Mouse (Mus musculus) G1E-ER4 (cell line): ENCODE measurements around the gene Hipk2. TPM values are rescaled to one million over a fixed set of nuclear protein-coding genes. Genes with fewer than 3 reads are reported as not detected.

Experiments
- GATA1 ChIP-seq: IDR thresholded peaks from one replicate; pipeline ENCODE4 v1.8.0; 2012; ENCODE audit warnings: low read length, inconsistent platforms
- polyA plus RNA-seq: library from polyadenylated mRNA; stranded (reverse); fragments of >175 nt; gene quantifications from 2 replicates; pipeline ENCODE4 v1.2.3, GENCODE M21; 2012

The Hipk2 gene
- polyA plus RNA-seq, 1 experiment, result 40.6 TPM

- no peak for TF ChIP-seq GATA1
Measured at GRCm38 (mm10) chr6:38662714-38663615, 213.0 kb downstream of the Hipk2 start, which contains the start of gene Clec2l. TSS of gene Clec2l (plus strand) at chr6:38663069.

DNA sequence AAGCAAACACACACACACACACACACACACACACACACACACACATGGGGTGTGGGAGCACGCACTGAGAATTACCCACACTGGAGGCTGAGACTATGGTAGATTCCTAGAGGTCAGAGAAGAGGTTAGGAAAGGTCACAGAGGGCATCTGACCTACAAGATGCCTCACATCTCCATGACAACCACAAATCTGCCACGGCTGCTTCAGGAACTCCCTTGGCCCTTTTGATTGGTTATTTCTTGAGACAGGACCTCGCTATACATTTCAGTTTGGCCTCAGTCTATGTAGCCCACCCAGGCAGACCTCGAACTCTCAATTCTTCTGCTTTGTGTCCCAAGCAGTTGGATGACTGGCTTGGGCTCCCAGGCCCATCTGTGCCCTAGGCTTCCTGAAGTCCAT lies 214.3 kb downstream of the Hipk2 start:
- TF ChIP-seq GATA1, result no peak

DNA sequence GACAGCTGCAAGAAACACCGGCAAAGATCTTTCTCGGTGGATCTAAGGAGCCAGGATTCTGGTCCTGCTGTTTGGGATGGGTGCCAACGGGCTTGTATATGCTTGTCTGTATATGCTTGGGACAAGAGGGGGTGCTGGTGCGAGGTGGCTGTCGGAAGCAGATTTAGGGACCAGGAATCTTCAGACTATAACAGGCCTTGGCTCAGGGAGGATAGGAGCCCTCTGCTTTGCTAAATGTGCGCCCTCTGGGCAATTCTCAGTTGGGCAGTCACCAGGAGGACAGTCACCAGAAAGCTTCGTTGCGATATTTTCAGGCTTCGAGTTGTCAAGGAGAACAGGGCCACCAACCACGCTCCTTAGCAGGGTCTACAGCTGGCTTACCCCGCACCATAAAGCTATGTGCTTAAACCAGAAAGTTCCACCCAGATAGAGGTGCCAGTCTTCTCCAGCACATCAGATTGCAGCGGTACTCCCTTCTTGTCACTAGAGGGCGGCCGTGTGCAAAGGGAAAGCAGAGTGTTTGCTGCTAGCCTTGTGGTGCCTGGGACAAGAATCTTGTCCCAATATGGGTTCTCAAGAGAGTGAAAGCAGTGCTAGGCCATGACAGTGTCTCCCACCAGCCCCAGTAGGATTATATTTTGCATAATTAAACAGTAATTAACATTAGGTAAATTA lies 225.6 kb downstream of the Hipk2 start:
- TF ChIP-seq GATA1, result no peak

DNA sequence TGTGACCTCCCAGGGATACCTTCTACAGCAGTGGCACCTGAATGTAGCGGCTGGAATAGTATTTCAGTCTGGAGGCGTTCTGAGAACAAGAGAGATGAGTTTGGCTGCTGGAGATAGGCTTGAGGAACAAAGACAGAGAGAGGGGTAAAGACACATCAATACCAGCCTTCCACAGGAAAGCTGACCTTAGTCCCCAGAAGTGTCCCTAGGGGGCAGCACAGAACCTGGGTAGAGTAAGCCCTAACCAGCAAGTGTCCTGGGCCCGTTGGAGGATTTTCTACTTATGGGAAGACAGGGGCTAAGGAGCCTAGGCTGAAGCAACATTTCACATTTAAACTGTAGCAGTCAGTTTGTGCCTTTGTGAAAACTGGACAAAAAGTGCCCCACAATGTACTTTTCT lies 226.4 kb downstream of the Hipk2 start:
- TF ChIP-seq GATA1, result no peak

Other genes with a start within 250 kb of the Hipk2 start
- not detected in 2 replicates for gene Klrg2, start 238.9 kb downstream of the Hipk2 start, polyA plus RNA-seq
- gene Clec2l, start 213.1 kb downstream of the Hipk2 start, polyA plus RNA-seq, result 0.24 and 0.27 TPM in 2 replicates
- 0.03 and 0.18 TPM in 2 replicates for gene Tbxas1, start 761 bp downstream of the Hipk2 start, polyA plus RNA-seq
- not detected in 2 replicates for gene Parp12, start 242.2 kb upstream of the Hipk2 start, polyA plus RNA-seq